Mouse (Mus musculus): Measurements from ENCODE around the gene 4932438H23Rik. TPM values are rescaled to one million over a fixed set of nuclear protein-coding genes. Genes with fewer than 3 reads are reported as not detected.

The 4932438H23Rik gene
- polyA plus RNA-seq, 1 experiment from 2014 or later = not detected

GRCm38 (mm10) chr16:91128431-91128830 lies 33.5 kb upstream of the 4932438H23Rik start:
- H3K9ac ChIP-seq (ENCODE audit: low read length) = no peak overlapping the region

GRCm38 (mm10) chr16:91126734-91127524 lies 32.0 kb upstream of the 4932438H23Rik start:
- 73% methylated on average over 8 of the region's 8 CpGs for WGBS
- no peak overlapping the region for H3K9ac ChIP-seq (ENCODE audit: low read length)
- H3K27ac ChIP-seq (ENCODE audit: low read length) = no peak overlapping the region
- peaks cover 5% of the 10 kb centered on the region; the same call in 1 of the 2 replicates for H3K27me3 ChIP-seq (ENCODE audit: control insufficient read depth, insufficient read depth, low read length)
- no peaks in the 10 kb centered on the region for H3K36me3 ChIP-seq (ENCODE audit: control insufficient read depth, insufficient read depth)
- H3K4me2 ChIP-seq (ENCODE audit: low read depth, low read length) = no peak overlapping the region
- H3K4me3 ChIP-seq (ENCODE audit: low read length) = no peak overlapping the region
- no peak for ATAC-seq (replicated peaks; ENCODE audit: extremely low read depth, insufficient read depth, low FRiP score)
- no peaks in the 10 kb centered on the region for H3K9me3 ChIP-seq (replicated peaks; ENCODE audit: control insufficient read depth, low read length)
- H3K4me1 ChIP-seq (ENCODE audit: control insufficient read depth, insufficient read depth, low read length) = no peaks in the 10 kb centered on the region

More at GRCm38 (mm10) chr16:91128431-91128830, 33.5 kb upstream of the 4932438H23Rik start:
- H3K4me2 ChIP-seq (ENCODE audit: low read depth, low read length) = no peak overlapping the region
- H3K4me3 ChIP-seq (ENCODE audit: low read length) = no peak overlapping the region
- ATAC-seq (replicated peaks; ENCODE audit: extremely low read depth, insufficient read depth, low FRiP score) = no peak
- no peaks in the 10 kb centered on the region for H3K9me3 ChIP-seq (replicated peaks; ENCODE audit: control insufficient read depth, low read length)
- no peaks in the 10 kb centered on the region for H3K4me1 ChIP-seq (ENCODE audit: control insufficient read depth, insufficient read depth, low read length)
- 79% methylated on average over 4 of the region's 4 CpGs for WGBS
- peaks cover 7% of the 10 kb centered on the region; the same call in 1 of the 2 replicates for H3K27me3 ChIP-seq (ENCODE audit: control insufficient read depth, insufficient read depth, low read length)
- H3K36me3 ChIP-seq (ENCODE audit: control insufficient read depth, insufficient read depth) = no peaks in the 10 kb centered on the region
- no peak overlapping the region for H3K27ac ChIP-seq (ENCODE audit: low read length)

- Histone ChIP-seq H3K36me3 (ENCODE audit: control insufficient read depth, insufficient read depth) (no peaks in the 10 kb centered on the region), H3K9ac (ENCODE audit: low read length) (no peak overlapping the region), H3K4me1 (ENCODE audit: control insufficient read depth, insufficient read depth, low read length) (no peaks in the 10 kb centered on the region), H3K27me3 (ENCODE audit: control insufficient read depth, insufficient read depth, low read length) (peaks cover 5% of the 10 kb centered on the region; the same call in 1 of the 2 replicates), H3K4me3 (ENCODE audit: low read length) (no peak overlapping the region), H3K27ac (ENCODE audit: low read length) (no peak overlapping the region), H3K9me3 (replicated peaks; ENCODE audit: control insufficient read depth, low read length) (no peaks in the 10 kb centered on the region), H3K4me2 (ENCODE audit: low read depth, low read length) (no peak overlapping the region)
- WGBS = 73% methylated on average over 3 of the region's 3 CpGs
- ATAC-seq (replicated peaks; ENCODE audit: extremely low read depth, insufficient read depth, low FRiP score) = no peak
Measured at GRCm38 (mm10) chr16:91124256-91124655, 29.3 kb upstream of the 4932438H23Rik start.

- Histone ChIP-seq H3K9me3 (replicated peaks; ENCODE audit: control insufficient read depth, low read length) (no peaks in the 10 kb centered on the region; the same call in 1 of the 2 replicates), H3K4me2 (ENCODE audit: low read depth, low read length) (no peak overlapping the region), H3K36me3 (ENCODE audit: control insufficient read depth, insufficient read depth) (no peaks in the 10 kb centered on the region), H3K27ac (ENCODE audit: low read length) (no peak overlapping the region), H3K4me1 (ENCODE audit: control insufficient read depth, insufficient read depth, low read length) (no peaks in the 10 kb centered on the region), H3K4me3 (ENCODE audit: low read length) (no peak overlapping the region), H3K27me3 (ENCODE audit: control insufficient read depth, insufficient read depth, low read length) (peaks cover 5% of the 10 kb centered on the region; the same call in 1 of the 2 replicates), H3K9ac (ENCODE audit: low read length) (no peak overlapping the region)
- WGBS = 77% methylated on average over 1 of the region's 1 CpGs
- ATAC-seq (replicated peaks; ENCODE audit: extremely low read depth, insufficient read depth, low FRiP score) = no peak
Measured at GRCm38 (mm10) chr16:91123821-91124220, 28.9 kb upstream of the 4932438H23Rik start.

- ATAC-seq (replicated peaks; ENCODE audit: extremely low read depth, insufficient read depth, low FRiP score) = no peak
- no peak overlapping the region for H3K4me2 ChIP-seq (ENCODE audit: low read depth, low read length)
- no peak overlapping the region for H3K4me3 ChIP-seq (ENCODE audit: low read length)
- no peaks in the 10 kb centered on the region for H3K36me3 ChIP-seq (ENCODE audit: control insufficient read depth, insufficient read depth)
- no peak overlapping the region for H3K27ac ChIP-seq (ENCODE audit: low read length)
- H3K9ac ChIP-seq (ENCODE audit: low read length) = no peak overlapping the region
- no peaks in the 10 kb centered on the region for H3K4me1 ChIP-seq (ENCODE audit: control insufficient read depth, insufficient read depth, low read length)
- 83% methylated on average over 6 of the region's 6 CpGs for WGBS
- H3K27me3 ChIP-seq (ENCODE audit: control insufficient read depth, insufficient read depth, low read length) = no peaks in the 10 kb centered on the region
- H3K9me3 ChIP-seq (replicated peaks; ENCODE audit: control insufficient read depth, low read length) = no peaks in the 10 kb centered on the region; the same call in 1 of the 2 replicates
Measured at GRCm38 (mm10) chr16:91119879-91120278, 25.0 kb upstream of the 4932438H23Rik start.

- Histone ChIP-seq H3K9me3 (replicated peaks; ENCODE audit: control insufficient read depth, low read length) (no peaks in the 10 kb centered on the region; the same call in 1 of the 2 replicates), H3K4me3 (ENCODE audit: low read length) (no peak overlapping the region), H3K9ac (ENCODE audit: low read length) (no peak overlapping the region), H3K27ac (ENCODE audit: low read length) (no peak overlapping the region), H3K4me1 (ENCODE audit: control insufficient read depth, insufficient read depth, low read length) (no peaks in the 10 kb centered on the region), H3K36me3 (ENCODE audit: control insufficient read depth, insufficient read depth) (no peaks in the 10 kb centered on the region), H3K27me3 (ENCODE audit: control insufficient read depth, insufficient read depth, low read length) (no peaks in the 10 kb centered on the region), H3K4me2 (ENCODE audit: low read depth, low read length) (no peak overlapping the region)
- ATAC-seq (replicated peaks; ENCODE audit: extremely low read depth, insufficient read depth, low FRiP score) = no peak
- 61% methylated on average over 7 of the region's 7 CpGs for WGBS
Measured at GRCm38 (mm10) chr16:91116696-91117095, 21.8 kb upstream of the 4932438H23Rik start.

- H3K4me3 ChIP-seq (ENCODE audit: low read length) = no peak overlapping the region
Measured at GRCm38 (mm10) chr16:91116006-91116405, 21.1 kb upstream of the 4932438H23Rik start.

GRCm38 (mm10) chr16:91110999-91111535 lies 16.1 kb upstream of the 4932438H23Rik start:
- Histone ChIP-seq H3K27ac (ENCODE audit: low read length) (no peak overlapping the region), H3K36me3 (ENCODE audit: control insufficient read depth, insufficient read depth) (no peaks in the 10 kb centered on the region), H3K4me1 (ENCODE audit: control insufficient read depth, insufficient read depth, low read length) (no peaks in the 10 kb centered on the region), H3K27me3 (ENCODE audit: control insufficient read depth, insufficient read depth, low read length) (peaks cover 3% of the 10 kb centered on the region; the same call in 1 of the 2 replicates), H3K4me2 (ENCODE audit: low read depth, low read length) (no peak overlapping the region), H3K9ac (ENCODE audit: low read length) (no peak overlapping the region), H3K4me3 (ENCODE audit: low read length) (no peak overlapping the region), H3K9me3 (replicated peaks; ENCODE audit: control insufficient read depth, low read length) (peaks cover 8% of the 10 kb centered on the region; the same call in 1 of the 2 replicates)
- WGBS = 47% methylated on average over 11 of the region's 11 CpGs
- no peak for ATAC-seq (replicated peaks; ENCODE audit: extremely low read depth, insufficient read depth, low FRiP score)

More at GRCm38 (mm10) chr16:91116006-91116405, 21.1 kb upstream of the 4932438H23Rik start:
- no peak overlapping the region for H3K4me2 ChIP-seq (ENCODE audit: low read depth, low read length)
- H3K9me3 ChIP-seq (replicated peaks; ENCODE audit: control insufficient read depth, low read length) = no peaks in the 10 kb centered on the region; the same call in 1 of the 2 replicates
- H3K4me1 ChIP-seq (ENCODE audit: control insufficient read depth, insufficient read depth, low read length) = no peaks in the 10 kb centered on the region
- WGBS = 74% methylated on average over 4 of the region's 4 CpGs
- no peak for ATAC-seq (replicated peaks; ENCODE audit: extremely low read depth, insufficient read depth, low FRiP score)
- H3K27me3 ChIP-seq (ENCODE audit: control insufficient read depth, insufficient read depth, low read length) = no peaks in the 10 kb centered on the region; the same call in 1 of the 2 replicates
- no peak overlapping the region for H3K9ac ChIP-seq (ENCODE audit: low read length)
- no peaks in the 10 kb centered on the region for H3K36me3 ChIP-seq (ENCODE audit: control insufficient read depth, insufficient read depth)
- H3K27ac ChIP-seq (ENCODE audit: low read length) = no peak overlapping the region

- Histone ChIP-seq H3K4me1 (ENCODE audit: control insufficient read depth, insufficient read depth, low read length) (no peaks in the 10 kb centered on the region), H3K27ac (ENCODE audit: low read length) (no peak overlapping the region)
Measured at GRCm38 (mm10) chr16:91107608-91108007, 12.7 kb upstream of the 4932438H23Rik start.

More at GRCm38 (mm10) chr16:91107608-91108007, 12.7 kb upstream of the 4932438H23Rik start:
- H3K36me3 ChIP-seq (ENCODE audit: control insufficient read depth, insufficient read depth) = no peaks in the 10 kb centered on the region
- H3K4me3 ChIP-seq (ENCODE audit: low read length) = no peak overlapping the region
- ATAC-seq (replicated peaks; ENCODE audit: extremely low read depth, insufficient read depth, low FRiP score) = no peak
- no peak overlapping the region for H3K4me2 ChIP-seq (ENCODE audit: low read depth, low read length)
- peaks cover 8% of the 10 kb centered on the region; the same call in 1 of the 2 replicates for H3K9me3 ChIP-seq (replicated peaks; ENCODE audit: control insufficient read depth, low read length)
- peaks cover 4% of the 10 kb centered on the region; the same call in 1 of the 2 replicates for H3K27me3 ChIP-seq (ENCODE audit: control insufficient read depth, insufficient read depth, low read length)
- H3K9ac ChIP-seq (ENCODE audit: low read length) = no peak overlapping the region
- 62% methylated on average over 11 of the region's 11 CpGs for WGBS

Measured in heart, embryonic 16.5 days (tissue).